Mouse (Mus musculus): ENCODE results near the gene Gm2310.

- TF ChIP-seq CTCF (IDR thresholded peaks at IDR 0.05; ENCODE audit: low read depth), result no peak
- no peak for TF ChIP-seq EP300 (optimal IDR thresholded peaks at IDR 0.05)
Observed at GRCm38 (mm10) chr15:8563423-8564194, 43.9 kb upstream of the Gm2310 start.

Data from stomach, postnatal 0 days (tissue).